Mouse (Mus musculus): ENCODE results near the gene Tmem52b.

- TF ChIP-seq CTCF (IDR thresholded peaks at IDR 0.05; ENCODE audit: low read depth) (no peak), EP300 (optimal IDR thresholded peaks at IDR 0.05) (no peak)
These were observed 32.0 kb upstream of the Tmem52b start for GRCm38 (mm10) chr6:129480089-129480958.

All from stomach, postnatal 0 days (tissue).